Mouse (Mus musculus) lung, postnatal 0 days (tissue): ENCODE results near the gene Ttc12.

Experiments
- CTCF ChIP-seq: IDR thresholded peaks from 2 replicates; pipeline ENCODE4 v1.5.1; 2016; ENCODE audit warnings: antibody characterized with exemption, mild to moderate bottlenecking
- EP300 ChIP-seq: IDR thresholded peaks from 2 replicates; pipeline ENCODE4 v1.6.1; 2016; ENCODE audit warnings: antibody characterized with exemption, mild to moderate bottlenecking, control low read depth

DNA sequence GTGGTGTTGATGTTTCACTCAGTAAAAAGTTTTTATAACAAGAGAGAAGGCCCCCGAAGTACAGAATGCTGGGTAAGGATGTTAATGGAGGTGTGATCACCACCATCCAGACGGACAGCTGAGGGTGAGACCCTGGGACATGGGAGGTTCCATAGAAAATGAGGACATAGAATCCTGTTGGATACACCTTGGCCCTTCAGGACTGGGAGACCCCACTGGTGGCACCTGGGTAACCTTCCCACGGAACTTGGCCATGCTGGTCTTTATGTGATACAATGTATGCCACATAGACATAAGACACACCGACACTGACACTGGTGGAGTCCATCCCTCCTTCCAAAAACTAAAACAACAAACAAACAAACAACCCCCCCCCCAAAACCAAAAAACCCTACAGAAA is 16.2 kb upstream of the Ttc12 start:
- TF ChIP-seq CTCF, result no peak
- TF ChIP-seq EP300, result no peak
